Mouse (Mus musculus) left cerebral cortex, adult 2 months (tissue): ENCODE results near the gene Ccdc12. TPM values are rescaled to one million over a fixed set of nuclear protein-coding genes. Genes with fewer than 3 reads are reported as not detected.

ENCODE experiments used
- DNase-seq, 2 experiments: peaks; one replicate each; pipeline ENCODE4 v3.0.0; 2021 to 2022; ENCODE audit warnings: low spot score in 2 of 2, mixed read lengths in 1 of 2; ENCODE audit errors: extremely low spot score in 1 of 2
- H3K27ac ChIP-seq: fragments of 200-600 bp; 2 replicates; pipeline ENCODE4 v1.8.1; 2022
- H3K4me3 ChIP-seq: fragments of 200-600 bp; 2 replicates; pipeline ENCODE4 v1.8.1; 2022
- CTCF ChIP-seq: fragments of 200-600 bp; IDR thresholded peaks from 2 replicates; pipeline ENCODE4 v1.8.1; 2022; ENCODE audit warnings: antibody characterized with exemption, mild to moderate bottlenecking, moderate library complexity
- intact Hi-C: fragments of 180-260 bp; cut with DNase I; formaldehyde crosslinking; loops from one replicate; pipeline ENCODE4 v1.15.1; 2025
- total RNA-seq, 2 experiments: library from RNA; stranded (reverse); gene quantifications; 2 replicates each; pipeline ENCODE4 v1.2.3; 2021

Gene Ccdc12
- total RNA-seq, 2 experiments from 2014 or later: 56.2 to 56.9 TPM

GRCm38 (mm10) chr9:110715426-110715825 lies 59.1 kb downstream of the Ccdc12 start:
- H3K4me3 ChIP-seq: no peak overlapping the region
- DNase-seq: no peak
- intact Hi-C loops: loop anchor here (5.0 kb wide), 1 partner anchor 42 kb away; no protein-coding TSS in a partner anchor
- H3K27ac ChIP-seq: no peak overlapping the region
- peak; percentile 40 for TF ChIP-seq CTCF

GRCm38 (mm10) chr9:110716775-110717174 lies 60.5 kb downstream of the Ccdc12 start:
- Histone ChIP-seq H3K4me3 (no peak overlapping the region), H3K27ac (no peak overlapping the region)
- TF ChIP-seq CTCF: peak; percentile 82
- peak; percentile 62 to 64 for DNase-seq
- intact Hi-C loops: loop anchor here (1.0 to 5.0 kb wide), 3 partner anchors 41 to 155 kb away; no protein-coding TSS in a partner anchor

- H3K4me3 ChIP-seq: no peak overlapping the region
- DNase-seq: no peak
- intact Hi-C loops: loop anchor here (5.0 kb wide), 1 partner anchor 39 kb away; no protein-coding TSS in a partner anchor
- H3K27ac ChIP-seq: no peak overlapping the region
- TF ChIP-seq CTCF: no peak
Observed at GRCm38 (mm10) chr9:110718071-110718470, 61.8 kb downstream of the Ccdc12 start.

GRCm38 (mm10) chr9:110718810-110719209 lies 62.5 kb downstream of the Ccdc12 start:
- intact Hi-C loops: loop anchor here (5.0 kb wide), 1 partner anchor 38 kb away; no protein-coding TSS in a partner anchor

GRCm38 (mm10) chr9:110719977-110720376 lies 63.7 kb downstream of the Ccdc12 start:
- no peak for TF ChIP-seq CTCF
- no peak for DNase-seq
- H3K4me3 ChIP-seq: no peak overlapping the region
- H3K27ac ChIP-seq: no peak overlapping the region
- intact Hi-C loops: loop anchor here (5.0 kb wide), 1 partner anchor 37 kb away; no protein-coding TSS in a partner anchor

More at GRCm38 (mm10) chr9:110718810-110719209, 62.5 kb downstream of the Ccdc12 start:
- Histone ChIP-seq H3K4me3 (no peak overlapping the region), H3K27ac (no peak overlapping the region)
- DNase-seq: no peak
- TF ChIP-seq CTCF: no peak

GRCm38 (mm10) chr9:110722060-110722459 lies 65.8 kb downstream of the Ccdc12 start:
- intact Hi-C loops: no loop called here
- TF ChIP-seq CTCF: no peak
- Histone ChIP-seq H3K27ac (no peak overlapping the region), H3K4me3 (no peak overlapping the region)
- DNase-seq: no peak

- intact Hi-C loops: no loop called here
- H3K27ac ChIP-seq: no peak overlapping the region
Observed at GRCm38 (mm10) chr9:110725721-110726135, 69.4 kb downstream of the Ccdc12 start.

GRCm38 (mm10) chr9:110726867-110727266 lies 70.6 kb downstream of the Ccdc12 start:
- no peak for TF ChIP-seq CTCF
- Histone ChIP-seq H3K27ac (0 out of 2 replicates have a peak overlapping the region, but pooled peaks have one; percentile 4), H3K4me3 (peak overlapping the region; percentile 39)
- DNase-seq: peak; percentile 32 to 46
- intact Hi-C loops: no loop called here

More at GRCm38 (mm10) chr9:110725721-110726135, 69.4 kb downstream of the Ccdc12 start:
- TF ChIP-seq CTCF: no peak
- H3K4me3 ChIP-seq: no peak overlapping the region
- peak in 1 of 2 experiments; percentile 33 for DNase-seq

GRCm38 (mm10) chr9:110729841-110730240 lies 73.5 kb downstream of the Ccdc12 start:
- H3K27ac ChIP-seq: no peak overlapping the region
- TF ChIP-seq CTCF: peak; percentile 66
- intact Hi-C loops: loop anchor here (2.0 kb wide), 2 partner anchors 51 to 141 kb away; no protein-coding TSS in a partner anchor
- H3K4me3 ChIP-seq: no peak overlapping the region
- peak in 1 of 2 experiments; percentile 57 for DNase-seq

- Histone ChIP-seq H3K27ac (no peak overlapping the region), H3K4me3 (no peak overlapping the region)
- intact Hi-C loops: loop anchor here (2.0 kb wide), 2 partner anchors 49 to 139 kb away; no protein-coding TSS in a partner anchor
- no peak for TF ChIP-seq CTCF
- no peak for DNase-seq
Observed at GRCm38 (mm10) chr9:110731859-110732258, 75.6 kb downstream of the Ccdc12 start.

GRCm38 (mm10) chr9:110732623-110733022 lies 76.3 kb downstream of the Ccdc12 start:
- DNase-seq: peak; percentile 43 to 60
- Histone ChIP-seq H3K4me3 (peak overlapping the region; percentile 48), H3K27ac (no peak overlapping the region)
- intact Hi-C loops: no loop called here
- TF ChIP-seq CTCF: no peak

- no peak for TF ChIP-seq CTCF
- no peak for DNase-seq
- peak overlapping the region; percentile 48 for H3K4me3 ChIP-seq
- no peak overlapping the region for H3K27ac ChIP-seq
- intact Hi-C loops: no loop called here
Observed at GRCm38 (mm10) chr9:110733102-110733501, 76.8 kb downstream of the Ccdc12 start.

- no peak overlapping the region for H3K27ac ChIP-seq
- no peak overlapping the region for H3K4me3 ChIP-seq
- no peak for TF ChIP-seq CTCF
- intact Hi-C loops: no loop called here
- DNase-seq: no peak
Observed at GRCm38 (mm10) chr9:110734154-110734553, 77.9 kb downstream of the Ccdc12 start.
